Mouse (Mus musculus) liver, adult 2 months (tissue): ENCODE results near the gene Col25a1.

Experiments
- CTCF ChIP-seq: fragments of 200-500 bp; IDR thresholded peaks from 2 replicates; pipeline ENCODE4 v1.5.1; 2011; ENCODE audit warnings: low read depth, low read length, control low read depth
- POLR2A ChIP-seq: fragments of 200-500 bp; IDR thresholded peaks from 2 replicates; pipeline ENCODE4 v1.6.1; 2011; ENCODE audit warnings: low read length, control low read depth; ENCODE audit not compliant: insufficient read depth; ENCODE audit errors: extremely low read depth

GRCm38 (mm10) chr3:130377786-130378185 is 246.5 kb downstream of the Col25a1 start:
- no peak for TF ChIP-seq CTCF
- no peak for TF ChIP-seq POLR2A
